Mouse (Mus musculus): ENCODE measurements around the gene Nfkbib. TPM values are rescaled to one million over a fixed set of nuclear protein-coding genes. Genes with fewer than 3 reads are reported as not detected.

Gene Nfkbib
- total and polyA plus RNA-seq, 2 experiments from 2014 or later, result 3.5 to 26.7 TPM

DNA sequence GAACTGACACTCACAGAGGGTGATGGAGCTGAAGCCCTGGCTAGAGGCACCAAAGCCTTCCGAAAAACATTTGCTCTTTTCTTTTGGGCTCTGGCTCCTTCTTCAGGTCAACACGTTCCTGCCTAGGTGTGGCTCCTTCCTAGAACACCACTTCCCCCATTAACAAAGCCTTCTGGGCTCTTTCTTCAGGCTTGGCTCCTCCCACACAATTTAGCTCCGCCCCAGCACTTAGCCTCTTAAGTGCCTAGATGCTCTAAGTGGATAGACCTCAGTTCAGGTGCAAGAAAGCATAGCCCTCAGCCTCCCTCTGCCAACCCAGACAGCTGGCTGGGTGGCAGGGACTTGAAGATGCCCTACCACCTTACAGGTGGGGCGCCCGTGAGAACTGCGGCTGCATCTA, 31.6 kb downstream of the Nfkbib start:
- ATAC-seq (ENCODE audit: insufficient read depth, low read depth), result no peak
- TF ChIP-seq CTCF (IDR thresholded peaks at IDR 0.05; ENCODE audit: low read depth), result no peak
- no peak for TF ChIP-seq EP300 (IDR thresholded peaks at IDR 0.05; ENCODE audit: low read depth)
- peaks cover 19% of the 10 kb centered on the region for H3K36me3 ChIP-seq (replicated peaks; ENCODE audit: control insufficient read depth, insufficient read depth, low read length)

GRCm38 (mm10) chr7:28733211-28733610, 34.1 kb downstream of the Nfkbib start:
- Histone ChIP-seq H3K9me3 (replicated peaks; ENCODE audit: control insufficient read depth, low read length) (peaks cover 12% of the 10 kb centered on the region), H3K36me3 (replicated peaks; ENCODE audit: control insufficient read depth, insufficient read depth, low read length) (peaks cover 15% of the 10 kb centered on the region), H3K4me2 (ENCODE audit: low read depth, low read length) (peak overlapping the region; percentile 62), H3K4me3 (ENCODE audit: low read depth, low read length) (peak overlapping the region; percentile 42; the same call in 1 of the 2 replicates), H3K27ac (ENCODE audit: low read depth) (no peak overlapping the region), H3K27me3 (ENCODE audit: control insufficient read depth, insufficient read depth, low read length) (no peaks in the 10 kb centered on the region), H3K4me1 (ENCODE audit: control insufficient read depth, insufficient read depth) (peaks cover 9% of the 10 kb centered on the region), H3K9ac (replicated peaks; ENCODE audit: low read depth, low read length) (no peak overlapping the region)
- TF ChIP-seq EP300 (IDR thresholded peaks at IDR 0.05; ENCODE audit: low read depth) (no peak), CTCF (IDR thresholded peaks at IDR 0.05; ENCODE audit: low read depth) (no peak)
- ATAC-seq (ENCODE audit: insufficient read depth, low read depth) (0 out of 2 replicates have a peak, but pooled peaks have one; percentile 2), DNase-seq (ENCODE audit: low spot score) (no peak)
- WGBS, result 26% methylated on average over 11 of the region's 11 CpGs

More for the DNA sequence above, 31.6 kb downstream of the Nfkbib start:
- Histone ChIP-seq H3K4me1 (ENCODE audit: control insufficient read depth, insufficient read depth) (peaks cover 10% of the 10 kb centered on the region), H3K27me3 (ENCODE audit: control insufficient read depth, insufficient read depth, low read length) (no peaks in the 10 kb centered on the region), H3K9me3 (replicated peaks; ENCODE audit: control insufficient read depth, low read length) (peaks cover 12% of the 10 kb centered on the region), H3K4me3 (ENCODE audit: low read depth, low read length) (no peak overlapping the region), H3K9ac (replicated peaks; ENCODE audit: low read depth, low read length) (no peak overlapping the region), H3K4me2 (ENCODE audit: low read depth, low read length) (no peak overlapping the region), H3K27ac (ENCODE audit: low read depth) (no peak overlapping the region)
- WGBS, result 81% methylated on average over 6 of the region's 6 CpGs
- no peak for DNase-seq (ENCODE audit: low spot score)

DNA sequence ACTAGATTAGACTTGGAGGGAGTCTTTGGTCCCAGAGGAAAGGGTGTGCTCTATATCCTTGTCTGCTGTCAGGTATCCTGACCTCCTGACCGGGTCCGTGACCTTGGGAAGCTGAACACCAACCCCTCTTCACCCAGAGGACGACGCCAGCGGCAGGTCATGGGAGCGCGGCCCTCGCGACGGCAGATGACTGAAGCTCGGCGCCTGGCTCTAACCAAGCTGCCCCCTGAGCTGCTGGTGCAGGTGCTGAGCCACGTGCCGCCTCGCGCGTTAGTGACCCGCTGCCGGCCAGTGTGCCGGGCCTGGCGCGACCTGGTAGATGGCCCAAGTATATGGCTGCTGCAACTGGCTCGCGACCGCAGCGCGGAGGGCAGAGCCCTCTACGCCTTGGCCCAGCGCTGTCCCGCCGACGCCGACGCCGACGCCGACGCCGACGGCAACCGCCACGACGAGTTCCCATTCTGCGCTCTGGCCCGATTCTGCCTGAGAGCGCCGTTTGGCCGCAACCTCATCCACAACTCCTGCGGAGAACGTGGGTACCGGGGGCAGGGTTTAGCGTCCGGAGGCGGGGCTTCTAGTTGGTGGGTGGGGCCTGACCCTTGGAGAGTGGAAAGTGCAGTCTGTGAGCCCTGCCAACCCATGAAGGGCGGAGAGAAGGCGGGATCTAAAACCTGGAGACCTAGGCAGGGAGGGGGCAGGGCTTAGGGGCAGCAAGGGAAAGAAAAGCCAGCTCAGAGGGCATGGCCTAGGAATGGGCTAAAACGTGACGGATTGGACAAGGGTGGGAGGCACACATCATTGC, 34.8 kb downstream of the Nfkbib start:
- Histone ChIP-seq H3K4me3 (ENCODE audit: low read depth, low read length) (peak overlapping the region; percentile 42), H3K27ac (ENCODE audit: low read depth) (no peak overlapping the region), H3K9me3 (replicated peaks; ENCODE audit: control insufficient read depth, low read length) (peaks cover 12% of the 10 kb centered on the region), H3K27me3 (ENCODE audit: control insufficient read depth, insufficient read depth, low read length) (no peaks in the 10 kb centered on the region), H3K4me2 (ENCODE audit: low read depth, low read length) (peak overlapping the region; percentile 62), H3K36me3 (replicated peaks; ENCODE audit: control insufficient read depth, insufficient read depth, low read length) (peaks cover 14% of the 10 kb centered on the region), H3K9ac (replicated peaks; ENCODE audit: low read depth, low read length) (peak overlapping the region; percentile 32; the same call in 1 of the 2 replicates), H3K4me1 (ENCODE audit: control insufficient read depth, insufficient read depth) (peaks cover 9% of the 10 kb centered on the region)
- 6% methylated on average over 58 of the region's 58 CpGs for WGBS
- no peak for TF ChIP-seq EP300 (IDR thresholded peaks at IDR 0.05; ENCODE audit: low read depth)
- TF ChIP-seq CTCF (IDR thresholded peaks at IDR 0.05; ENCODE audit: low read depth), result no peak
- ATAC-seq (ENCODE audit: insufficient read depth, low read depth), result peak; percentile 84
- DNase-seq (ENCODE audit: low spot score), result peak; percentile 45

DNA sequence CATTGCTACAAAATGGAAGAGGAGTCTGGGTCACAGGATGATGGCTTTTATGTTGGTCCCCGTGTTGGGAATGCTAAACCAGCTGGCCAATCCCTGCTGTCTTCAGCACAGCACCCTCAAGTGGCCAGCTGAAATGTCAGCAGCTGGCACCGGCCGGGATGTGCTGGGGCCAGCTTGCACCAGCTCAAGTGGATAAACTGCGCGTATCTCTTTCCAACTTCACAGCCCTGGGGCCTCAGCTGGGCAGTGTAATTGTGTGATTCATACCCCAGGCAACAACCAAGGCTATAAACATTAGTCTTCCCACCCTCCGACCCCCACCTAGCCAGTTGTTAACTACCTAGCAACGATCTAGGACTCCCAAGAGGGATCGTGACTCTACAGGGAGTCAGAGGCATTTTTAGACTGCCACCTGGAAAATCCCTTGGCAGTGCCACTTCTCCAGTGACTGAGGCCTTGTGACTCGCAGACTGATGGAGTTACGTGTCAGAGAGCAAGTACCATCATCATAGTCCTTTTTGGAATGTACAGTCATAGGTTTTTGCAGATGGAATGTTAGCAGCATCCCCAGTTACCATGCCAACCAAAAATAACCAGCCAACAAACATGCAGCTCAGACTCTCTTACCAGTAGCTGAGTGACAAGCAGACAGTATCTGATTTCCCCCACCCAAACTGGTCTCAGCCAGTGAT, 39.5 kb downstream of the Nfkbib start:
- no peak overlapping the region for H3K9ac ChIP-seq (replicated peaks; ENCODE audit: low read depth, low read length)
- no peaks in the 10 kb centered on the region for H3K36me3 ChIP-seq (replicated peaks; ENCODE audit: control insufficient read depth, insufficient read depth, low read length)
- DNase-seq (ENCODE audit: low spot score) (peak; percentile 30), ATAC-seq (ENCODE audit: insufficient read depth, low read depth) (peak; percentile 58)
- no peak overlapping the region for H3K27ac ChIP-seq (ENCODE audit: low read depth)
- TF ChIP-seq CTCF (IDR thresholded peaks at IDR 0.05; ENCODE audit: low read depth), result peak; percentile 40
- TF ChIP-seq EP300 (IDR thresholded peaks at IDR 0.05; ENCODE audit: low read depth), result no peak
- 51% methylated on average over 10 of the region's 10 CpGs for WGBS
- peaks cover 6% of the 10 kb centered on the region for H3K4me1 ChIP-seq (ENCODE audit: control insufficient read depth, insufficient read depth)
- H3K4me2 ChIP-seq (ENCODE audit: low read depth, low read length), result no peak overlapping the region
- no peaks in the 10 kb centered on the region for H3K27me3 ChIP-seq (ENCODE audit: control insufficient read depth, insufficient read depth, low read length)
- peaks cover 12% of the 10 kb centered on the region for H3K9me3 ChIP-seq (replicated peaks; ENCODE audit: control insufficient read depth, low read length)
- H3K4me3 ChIP-seq (ENCODE audit: low read depth, low read length), result no peak overlapping the region

DNA sequence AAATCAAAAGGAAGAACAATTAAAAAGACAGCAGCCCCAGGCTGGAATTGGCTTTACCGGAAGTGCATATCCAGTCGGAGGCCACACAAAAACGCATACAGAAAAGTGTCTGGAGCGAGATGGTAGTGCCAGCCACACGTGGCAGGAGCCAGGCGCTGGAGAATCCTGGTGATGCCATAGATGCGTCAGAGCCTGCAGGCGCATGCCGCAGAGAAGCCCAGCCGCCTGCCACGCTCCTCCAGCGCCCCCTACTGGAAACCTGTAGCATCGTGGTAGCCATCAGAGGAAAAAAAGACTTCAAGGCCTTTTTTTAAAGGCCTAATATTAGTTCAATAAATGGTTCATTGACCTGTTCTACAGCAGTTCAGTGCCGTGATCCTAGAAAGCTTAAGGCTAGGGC, 40.7 kb downstream of the Nfkbib start:
- no peak for TF ChIP-seq EP300 (IDR thresholded peaks at IDR 0.05; ENCODE audit: low read depth)
- peak; percentile 79 for TF ChIP-seq CTCF (IDR thresholded peaks at IDR 0.05; ENCODE audit: low read depth)
- peaks cover 9% of the 10 kb centered on the region for H3K9me3 ChIP-seq (replicated peaks; ENCODE audit: control insufficient read depth, low read length)
- no peaks in the 10 kb centered on the region for H3K4me1 ChIP-seq (ENCODE audit: control insufficient read depth, insufficient read depth)
- no peak overlapping the region for H3K4me3 ChIP-seq (ENCODE audit: low read depth, low read length)
- H3K36me3 ChIP-seq (replicated peaks; ENCODE audit: control insufficient read depth, insufficient read depth, low read length), result no peaks in the 10 kb centered on the region
- ATAC-seq (ENCODE audit: insufficient read depth, low read depth) (peak; percentile 59; the same call in 1 of the 2 replicates), DNase-seq (ENCODE audit: low spot score) (peak; percentile 60)
- WGBS, result 10% methylated on average over 14 of the region's 14 CpGs
- no peak overlapping the region for H3K27ac ChIP-seq (ENCODE audit: low read depth)
- H3K27me3 ChIP-seq (ENCODE audit: control insufficient read depth, insufficient read depth, low read length), result no peaks in the 10 kb centered on the region
- no peak overlapping the region for H3K9ac ChIP-seq (replicated peaks; ENCODE audit: low read depth, low read length)
- no peak overlapping the region for H3K4me2 ChIP-seq (ENCODE audit: low read depth, low read length)

Measured in heart, postnatal 0 days (tissue).